Mouse (Mus musculus): ENCODE results near the gene Psmd14. TPM values are rescaled to one million over a fixed set of nuclear protein-coding genes. Genes with fewer than 3 reads are reported as not detected.

Psmd14 gene
- polyA plus RNA-seq, 1 experiment, result 22.5 TPM

DNA sequence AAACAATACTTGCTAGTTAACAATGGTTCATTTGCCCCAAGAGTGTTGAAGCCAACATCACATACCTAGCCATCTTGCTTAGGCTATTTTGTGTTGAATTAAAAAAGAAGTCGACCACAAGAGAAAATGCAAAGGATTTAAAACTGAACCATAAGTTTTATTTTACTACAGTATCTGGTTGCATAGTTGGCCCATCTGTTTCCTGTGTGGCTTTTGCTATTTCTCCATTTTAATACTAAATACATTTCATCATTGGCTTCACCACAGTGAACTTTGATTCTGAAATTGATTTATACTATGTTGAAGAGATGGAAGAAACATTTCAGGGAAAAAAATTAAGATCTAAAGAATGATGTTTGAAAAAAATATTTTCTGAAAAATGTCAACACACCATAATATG lies 25.0 kb upstream of the Psmd14 start:
- DNase-seq, result no peak
- no peaks in the 10 kb centered on the region for H3K36me3 ChIP-seq (ENCODE audit: control insufficient read depth, insufficient read depth, low read length)
- no peak overlapping the region for H3K27ac ChIP-seq (ENCODE audit: insufficient read depth, low read depth, low read length)
- no peak overlapping the region for H3K4me3 ChIP-seq (ENCODE audit: insufficient read depth, low read depth, low read length)
- no peaks in the 10 kb centered on the region for H3K27me3 ChIP-seq (replicated peaks; ENCODE audit: control insufficient read depth, insufficient read depth, low read length)
- WGBS, result 67% methylated on average over 1 of the region's 1 CpGs
- TF ChIP-seq CTCF (conservative IDR thresholded peaks at IDR 0.05; ENCODE audit: insufficient read depth, insufficient read length, low read depth, low read length) (no peak), POLR2A (IDR thresholded peaks at IDR 0.05; ENCODE audit: low read depth, low read length) (no peak)
- H3K4me1 ChIP-seq (ENCODE audit: control insufficient read depth, insufficient read depth, low read length), result no peaks in the 10 kb centered on the region

DNA sequence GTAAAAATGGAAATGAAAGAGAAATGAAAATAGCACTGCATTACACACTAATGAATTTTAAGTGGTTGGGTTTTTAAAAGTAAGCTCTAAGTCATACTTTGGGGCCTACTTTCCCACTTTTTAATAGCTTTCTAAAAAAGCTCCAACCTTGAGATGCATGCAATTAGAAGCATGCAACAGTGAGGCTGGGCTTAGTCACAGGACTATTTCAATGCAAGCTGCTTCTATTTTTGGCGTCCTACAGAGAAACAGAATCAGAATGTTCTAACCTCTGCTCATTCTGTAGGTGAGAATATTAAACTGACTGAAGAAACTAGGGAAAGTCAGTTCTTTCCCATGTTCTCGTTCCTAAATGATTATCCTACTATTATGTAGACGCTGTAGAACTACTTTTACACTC lies 22.4 kb upstream of the Psmd14 start:
- H3K36me3 ChIP-seq (ENCODE audit: control insufficient read depth, insufficient read depth, low read length), result no peaks in the 10 kb centered on the region
- TF ChIP-seq CTCF (conservative IDR thresholded peaks at IDR 0.05; ENCODE audit: insufficient read depth, insufficient read length, low read depth, low read length) (no peak), POLR2A (IDR thresholded peaks at IDR 0.05; ENCODE audit: low read depth, low read length) (no peak)
- H3K4me3 ChIP-seq (ENCODE audit: insufficient read depth, low read depth, low read length), result no peak overlapping the region
- H3K27me3 ChIP-seq (replicated peaks; ENCODE audit: control insufficient read depth, insufficient read depth, low read length), result no peaks in the 10 kb centered on the region
- WGBS, result 82% methylated on average over 3 of the region's 3 CpGs
- H3K4me1 ChIP-seq (ENCODE audit: control insufficient read depth, insufficient read depth, low read length), result no peaks in the 10 kb centered on the region
- DNase-seq, result no peak
- H3K27ac ChIP-seq (ENCODE audit: insufficient read depth, low read depth, low read length), result no peak overlapping the region

DNA sequence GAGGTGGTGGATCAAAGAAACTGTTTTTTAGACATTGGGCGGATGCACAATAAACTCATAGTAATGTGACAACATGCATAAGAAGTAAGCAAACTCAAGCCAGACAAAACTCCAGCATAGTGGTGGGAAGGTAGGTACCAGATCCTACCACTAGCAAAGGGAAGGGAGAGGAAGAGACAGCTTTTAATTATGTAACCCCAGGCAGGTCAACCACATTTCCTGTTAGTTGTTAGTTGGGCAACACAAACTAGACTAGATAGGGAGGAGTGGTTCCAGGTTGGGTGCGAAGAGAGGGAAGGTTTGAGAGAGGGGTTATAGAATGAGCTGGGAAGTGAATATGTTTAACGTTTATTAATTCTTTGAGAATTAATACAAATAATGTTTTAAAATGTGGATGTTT lies 1.9 kb upstream of the Psmd14 start:
- TF ChIP-seq POLR2A (IDR thresholded peaks at IDR 0.05; ENCODE audit: low read depth, low read length), result no peak
- peaks cover 3% of the 10 kb centered on the region; the same call in 1 of the 2 replicates for H3K4me1 ChIP-seq (ENCODE audit: control insufficient read depth, insufficient read depth, low read length)
- no peak overlapping the region for H3K27ac ChIP-seq (ENCODE audit: insufficient read depth, low read depth, low read length)
- no peaks in the 10 kb centered on the region for H3K36me3 ChIP-seq (ENCODE audit: control insufficient read depth, insufficient read depth, low read length)
- 95% methylated on average over 3 of the region's 3 CpGs for WGBS
- H3K4me3 ChIP-seq (ENCODE audit: insufficient read depth, low read depth, low read length), result no peak overlapping the region
- H3K27me3 ChIP-seq (replicated peaks; ENCODE audit: control insufficient read depth, insufficient read depth, low read length), result no peaks in the 10 kb centered on the region
- DNase-seq, result no peak

DNA sequence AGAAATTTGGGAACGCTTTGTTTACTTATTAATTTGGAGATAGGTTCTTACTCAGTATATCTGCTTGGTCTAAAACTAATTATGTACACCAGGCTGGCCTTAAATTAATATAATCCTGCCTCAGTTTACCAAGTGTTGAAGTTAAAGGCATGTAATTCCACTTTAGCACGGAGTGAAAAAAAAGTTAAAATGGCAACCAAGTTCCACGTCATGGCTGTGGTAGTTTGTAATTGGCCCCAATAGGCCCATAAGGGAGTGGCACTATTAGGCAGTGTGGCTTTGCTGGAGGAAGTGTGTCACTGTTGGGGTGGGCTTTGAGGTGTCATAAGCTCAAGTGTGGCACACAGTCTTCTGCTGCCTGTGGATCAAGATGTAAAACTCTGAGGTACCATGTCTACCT lies 1.0 kb downstream of the Psmd14 start:
- DNase-seq, result no peak
- 45% methylated on average over 3 of the region's 3 CpGs for WGBS
- H3K27me3 ChIP-seq (replicated peaks; ENCODE audit: control insufficient read depth, insufficient read depth, low read length), result no peaks in the 10 kb centered on the region
- H3K27ac ChIP-seq (ENCODE audit: insufficient read depth, low read depth, low read length), result no peak overlapping the region
- peaks cover 3% of the 10 kb centered on the region; the same call in 1 of the 2 replicates for H3K4me1 ChIP-seq (ENCODE audit: control insufficient read depth, insufficient read depth, low read length)
- no peaks in the 10 kb centered on the region for H3K36me3 ChIP-seq (ENCODE audit: control insufficient read depth, insufficient read depth, low read length)
- peak overlapping the region; percentile 92 for H3K4me3 ChIP-seq (ENCODE audit: insufficient read depth, low read depth, low read length)
- TF ChIP-seq CTCF (conservative IDR thresholded peaks at IDR 0.05; ENCODE audit: insufficient read depth, insufficient read length, low read depth, low read length) (no peak), POLR2A (IDR thresholded peaks at IDR 0.05; ENCODE audit: low read depth, low read length) (no peak)

DNA sequence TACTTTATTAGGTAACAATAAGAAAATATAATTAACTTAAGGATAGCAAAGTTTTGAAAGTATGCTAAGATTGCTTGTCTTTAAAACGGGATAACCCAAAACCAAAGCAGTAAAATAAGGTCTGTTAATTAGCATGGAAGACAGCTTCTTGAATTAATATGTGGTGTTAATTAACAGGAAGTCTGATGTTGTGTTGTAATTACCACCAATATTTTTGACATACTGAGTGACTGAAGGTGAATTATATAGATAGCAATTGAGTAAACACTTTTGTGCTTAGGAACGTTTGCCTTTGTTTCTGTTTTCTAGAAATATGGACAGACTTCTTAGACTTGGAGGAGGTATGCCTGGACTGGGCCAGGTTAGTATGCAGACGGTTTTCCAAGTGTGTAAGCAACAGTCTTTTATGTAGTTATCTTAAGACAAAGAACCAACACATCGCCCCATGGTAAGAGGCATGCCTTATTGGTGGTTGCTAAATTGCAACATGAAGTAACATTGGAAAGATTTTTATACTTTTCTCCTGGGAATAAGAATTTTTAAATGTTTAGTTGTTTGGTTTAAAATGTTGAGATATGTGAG lies 11.0 kb downstream of the Psmd14 start:
- Histone ChIP-seq H3K36me3 (ENCODE audit: control insufficient read depth, insufficient read depth, low read length) (no peaks in the 10 kb centered on the region), H3K4me1 (ENCODE audit: control insufficient read depth, insufficient read depth, low read length) (no peaks in the 10 kb centered on the region), H3K4me3 (ENCODE audit: insufficient read depth, low read depth, low read length) (no peak overlapping the region), H3K27me3 (replicated peaks; ENCODE audit: control insufficient read depth, insufficient read depth, low read length) (no peaks in the 10 kb centered on the region), H3K27ac (ENCODE audit: insufficient read depth, low read depth, low read length) (no peak overlapping the region)
- DNase-seq, result no peak
- 84% methylated on average over 4 of the region's 4 CpGs for WGBS
- no peak for TF ChIP-seq POLR2A (IDR thresholded peaks at IDR 0.05; ENCODE audit: low read depth, low read length)
- TF ChIP-seq CTCF (conservative IDR thresholded peaks at IDR 0.05; ENCODE audit: insufficient read depth, insufficient read length, low read depth, low read length), result no peak

DNA sequence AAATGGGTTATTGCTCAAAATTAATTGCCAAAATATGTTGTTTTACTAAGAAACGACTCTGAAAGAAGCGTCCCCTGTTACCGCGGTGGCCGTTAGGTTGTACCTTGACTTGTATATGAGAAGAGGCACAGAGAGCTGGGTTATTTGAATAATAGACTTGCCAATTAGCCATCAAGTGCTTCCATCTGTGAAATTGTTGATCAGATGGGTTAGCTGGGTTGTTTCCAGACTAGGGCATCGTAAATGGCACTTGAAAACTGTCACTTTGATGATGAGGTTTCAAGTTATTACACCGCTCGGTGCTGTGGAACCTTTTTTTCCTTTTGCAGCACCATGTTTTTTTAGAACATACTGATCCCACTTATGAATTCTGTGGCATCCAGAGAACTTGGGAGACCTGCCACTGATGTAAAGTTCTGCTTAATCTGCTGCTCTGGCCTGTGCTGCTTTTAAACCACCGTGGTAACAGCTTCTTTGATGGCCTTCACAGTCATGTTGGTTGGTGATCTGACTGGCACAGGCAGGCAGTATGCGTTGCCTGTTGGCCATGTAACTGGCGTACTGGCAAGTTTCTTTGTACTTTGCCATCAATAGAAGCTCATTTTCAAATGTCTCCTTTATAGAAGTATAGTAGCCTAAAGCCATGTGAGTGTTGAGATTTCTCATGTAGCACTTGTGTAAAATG lies 21.4 kb downstream of the Psmd14 start:
- H3K27ac ChIP-seq (ENCODE audit: insufficient read depth, low read depth, low read length), result no peak overlapping the region
- H3K4me1 ChIP-seq (ENCODE audit: control insufficient read depth, insufficient read depth, low read length), result no peaks in the 10 kb centered on the region
- no peaks in the 10 kb centered on the region for H3K27me3 ChIP-seq (replicated peaks; ENCODE audit: control insufficient read depth, insufficient read depth, low read length)
- no peak for DNase-seq
- WGBS, result 80% methylated on average over 11 of the region's 11 CpGs
- H3K36me3 ChIP-seq (ENCODE audit: control insufficient read depth, insufficient read depth, low read length), result no peaks in the 10 kb centered on the region
- TF ChIP-seq CTCF (conservative IDR thresholded peaks at IDR 0.05; ENCODE audit: insufficient read depth, insufficient read length, low read depth, low read length) (no peak), POLR2A (IDR thresholded peaks at IDR 0.05; ENCODE audit: low read depth, low read length) (no peak)
- no peak overlapping the region for H3K4me3 ChIP-seq (ENCODE audit: insufficient read depth, low read depth, low read length)

DNA sequence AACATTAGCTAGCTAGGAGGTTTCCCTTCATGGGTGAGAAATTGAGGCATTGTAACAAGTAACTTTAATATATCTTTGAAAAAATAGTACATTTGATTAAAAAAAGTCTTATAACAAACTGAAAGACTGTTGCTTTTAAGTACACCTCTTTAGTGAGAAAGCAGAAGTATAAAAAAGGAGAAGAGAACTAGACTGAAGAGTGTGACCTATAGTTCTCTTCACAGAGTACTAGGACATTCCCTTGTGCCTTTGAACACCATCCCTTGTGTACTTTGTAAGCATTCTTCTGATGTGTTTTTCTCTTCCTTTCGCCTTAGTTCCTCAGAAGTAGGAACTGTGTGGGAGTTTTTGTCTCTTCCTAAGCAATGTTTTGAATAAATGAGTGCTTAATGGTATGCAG lies 22.7 kb downstream of the Psmd14 start:
- Histone ChIP-seq H3K36me3 (ENCODE audit: control insufficient read depth, insufficient read depth, low read length) (no peaks in the 10 kb centered on the region), H3K4me1 (ENCODE audit: control insufficient read depth, insufficient read depth, low read length) (no peaks in the 10 kb centered on the region), H3K27ac (ENCODE audit: insufficient read depth, low read depth, low read length) (no peak overlapping the region), H3K27me3 (replicated peaks; ENCODE audit: control insufficient read depth, insufficient read depth, low read length) (no peaks in the 10 kb centered on the region), H3K4me3 (ENCODE audit: insufficient read depth, low read depth, low read length) (no peak overlapping the region)
- DNase-seq, result no peak
- TF ChIP-seq POLR2A (IDR thresholded peaks at IDR 0.05; ENCODE audit: low read depth, low read length) (no peak), CTCF (conservative IDR thresholded peaks at IDR 0.05; ENCODE audit: insufficient read depth, insufficient read length, low read depth, low read length) (no peak)
- 87% methylated on average over 1 of the region's 1 CpGs for WGBS
